Mouse (Mus musculus): ENCODE data around the gene Ddah1. TPM values are rescaled to one million over a fixed set of nuclear protein-coding genes. Genes with fewer than 3 reads are reported as not detected.

Ddah1 gene
- 3.3 and 5.0 TPM in 2 replicates for polyA plus RNA-seq (2012; rRNA removed; ENCODE audit: low replicate concordance)

GRCm38 (mm10) chr3:145758561-145759378 is at the start of gene Ddah1:
Ddah1 (plus strand) TSS chr3:145758675.

GRCm38 (mm10) chr3:145922019-145922854 is 163.8 kb downstream of the Ddah1 start, which contains the start of gene Bcl10:
Bcl10 (plus strand) TSS chr3:145922804.

DNA sequence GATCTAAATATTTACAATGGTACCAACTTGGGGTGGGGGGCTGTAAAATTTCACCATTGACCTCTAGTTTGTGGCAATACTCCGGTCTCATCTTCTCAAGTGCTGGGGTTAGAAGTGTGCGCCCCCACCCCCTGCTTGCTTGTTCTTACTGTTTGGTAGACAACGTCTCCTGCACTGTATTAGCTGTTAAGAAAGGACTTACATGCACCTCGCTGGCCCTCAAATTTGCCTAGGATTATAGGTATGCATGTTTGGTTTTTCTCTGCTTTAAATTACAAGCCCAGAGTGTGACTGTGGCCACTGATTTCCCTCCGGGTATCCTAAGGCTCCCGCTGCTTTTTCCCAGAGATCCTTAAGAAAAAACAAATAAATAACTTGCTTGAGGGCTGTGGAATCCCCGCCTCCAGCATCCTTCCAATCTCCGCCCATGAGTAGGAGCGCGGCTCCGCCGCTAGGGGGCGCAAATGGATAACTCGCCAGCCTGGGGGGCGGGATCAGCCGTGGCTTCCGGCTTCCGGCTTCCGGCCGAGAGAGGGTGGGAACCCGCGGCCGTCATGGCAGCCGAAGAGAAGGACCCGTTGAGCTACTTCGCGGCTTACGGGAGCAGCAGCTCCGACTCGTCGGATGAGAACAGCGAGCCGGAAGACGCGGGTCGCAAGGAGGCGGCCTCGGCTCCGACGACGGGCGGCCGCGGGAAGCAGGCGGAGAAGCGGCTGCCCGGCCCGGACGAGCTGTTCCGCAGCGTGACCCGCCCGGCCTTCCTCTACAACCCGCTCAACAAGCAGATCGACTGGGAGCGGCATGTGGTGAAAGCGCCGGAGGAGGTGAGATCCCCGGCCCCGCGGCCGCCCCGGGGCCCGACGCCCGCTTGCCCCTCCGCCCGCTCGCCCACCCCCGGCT is 179.3 kb downstream of the Ddah1 start, which contains the start of gene 2410004B18Rik:
2410004B18Rik (plus strand) TSS at position 510 of the 900 bp plus-strand sequence.

Other genes with a start within 250 kb of the Ddah1 start
- gene Znhit6, start 182.5 kb upstream of the Ddah1 start, polyA plus RNA-seq (2012; rRNA removed; ENCODE audit: low replicate concordance), result 1.2 and 3.9 TPM in 2 replicates
- gene Ccn1, start 108.7 kb upstream of the Ddah1 start, polyA plus RNA-seq (2012; rRNA removed; ENCODE audit: low replicate concordance), result 11.0 and 19.2 TPM in 2 replicates
- 9.3 and 12.7 TPM in 2 replicates for gene Bcl10, start 164.1 kb downstream of the Ddah1 start, polyA plus RNA-seq (2012; rRNA removed; ENCODE audit: low replicate concordance)
- gene 2410004B18Rik, start 179.3 kb downstream of the Ddah1 start, polyA plus RNA-seq (2012; rRNA removed; ENCODE audit: low replicate concordance), result 7.1 and 12.4 TPM in 2 replicates
- gene Syde2, start 229.2 kb downstream of the Ddah1 start, polyA plus RNA-seq (2012; rRNA removed; ENCODE audit: low replicate concordance), result 3.0 and 4.9 TPM in 2 replicates

All from mammary gland, adult 2 months (tissue).